Mouse (Mus musculus) intestine, postnatal 0 days (tissue): ENCODE measurements around the gene Akap6. TPM values are rescaled to one million over a fixed set of nuclear protein-coding genes. Genes with fewer than 3 reads are reported as not detected.

Experiments
- ATAC-seq: fragments of 200-750 bp; cut with Nextera tagmentation; 2 replicates; pipeline ENCODE4 v1.8.0; 2017; ENCODE audit warnings: mild to moderate bottlenecking, moderate TSS enrichment, moderate library complexity
- H3K27ac ChIP-seq: fragments of 300-500 bp; sonication (generic); 2 replicates; pipeline ENCODE4 v1.5.1; 2014; ENCODE audit warnings: mild to moderate bottlenecking, low read depth, low read length, moderate library complexity
- H3K27me3 ChIP-seq: fragments of 300-500 bp; sonication (generic); replicated peaks from 2 replicates; pipeline ENCODE4 v1.6.1; 2014; ENCODE audit warnings: low read length, mixed read lengths; ENCODE audit not compliant: control insufficient read depth, insufficient read depth
- H3K36me3 ChIP-seq: fragments of 300-500 bp; sonication (generic); 2 replicates; pipeline ENCODE4 v1.6.1; 2014; ENCODE audit warnings: mild to moderate bottlenecking, moderate library complexity; ENCODE audit not compliant: control insufficient read depth, insufficient read depth
- H3K4me1 ChIP-seq: fragments of 300-500 bp; sonication (generic); replicated peaks from 2 replicates; pipeline ENCODE4 v1.6.1; 2014; ENCODE audit warnings: antibody characterized with exemption, low read length, mixed read lengths; ENCODE audit not compliant: control insufficient read depth, insufficient read depth
- H3K4me2 ChIP-seq: fragments of 300-500 bp; sonication (generic); replicated peaks from 2 replicates; pipeline ENCODE4 v1.6.1; 2014; ENCODE audit warnings: low read depth, mild to moderate bottlenecking, moderate library complexity
- H3K4me3 ChIP-seq: fragments of 300-500 bp; sonication (generic); 2 replicates; pipeline ENCODE4 v1.5.1; 2014; ENCODE audit warnings: low read depth, low read length
- H3K9ac ChIP-seq: fragments of 300-500 bp; sonication (generic); 2 replicates; pipeline ENCODE4 v1.6.1; 2014; ENCODE audit warnings: mild to moderate bottlenecking, low read depth, low read length
- H3K9me3 ChIP-seq: fragments of 300-500 bp; sonication (generic); 2 replicates; pipeline ENCODE4 v1.6.1; 2016; ENCODE audit warnings: mixed run types; ENCODE audit not compliant: control insufficient read depth
- CTCF ChIP-seq: sonication (generic); IDR thresholded peaks from 2 replicates; pipeline ENCODE4 v1.5.1; 2016; ENCODE audit warnings: low read depth, mild to moderate bottlenecking, control low read depth, antibody characterized with exemption, moderate library complexity
- WGBS: fragments of 180-500 bp; shearing (Covaris S2); extraction: QIAGEN DNeasy Blood & Tissue Kit; methylation state at CpG from one replicate; pipeline ENCODE4 v1.1.7; 2014; 5-methylcytosine and 5-hydroxymethylcytosine counted together
- polyA plus RNA-seq: library from polyadenylated mRNA; unstranded; fragments of >200 nt; fragmentation: Nextera tagmentation; extraction: Ambion mirVana; gene quantifications from 2 replicates; pipeline ENCODE4 v1.2.1, GENCODE M21; 2015

Gene Akap6
- polyA plus RNA-seq, 1 experiment from 2014 or later, result 0.73 TPM

DNA sequence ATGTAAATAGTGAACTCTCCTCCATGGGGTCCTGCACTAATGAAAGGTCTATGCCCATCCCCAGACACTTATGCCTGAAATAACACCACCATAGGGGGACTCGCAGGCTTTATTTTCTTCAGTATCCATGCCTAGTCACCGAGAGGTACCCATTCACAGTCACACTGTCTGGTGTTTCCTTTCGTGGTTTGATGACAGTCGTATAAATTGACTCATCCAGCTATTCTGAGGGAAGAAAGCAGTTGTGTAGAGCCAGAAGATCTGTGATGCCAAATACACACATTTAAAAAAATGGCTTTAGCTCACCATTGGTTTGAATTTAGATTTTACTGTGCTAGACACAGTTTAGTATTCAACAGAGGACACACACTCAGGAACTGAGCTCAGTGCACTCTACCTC lies 147.8 kb downstream of the Akap6 start:
- no peak overlapping the region for H3K27ac ChIP-seq
- no peak for ATAC-seq
- H3K4me3 ChIP-seq, result no peak overlapping the region
- H3K4me2 ChIP-seq, result no peak overlapping the region
- WGBS, result 79% methylated on average over 4 of the region's 4 CpGs
- H3K27me3 ChIP-seq, result no peaks in the 10 kb centered on the region
- H3K9me3 ChIP-seq, result no peaks in the 10 kb centered on the region
- TF ChIP-seq CTCF, result no peak
- H3K4me1 ChIP-seq, result no peaks in the 10 kb centered on the region
- no peak overlapping the region for H3K9ac ChIP-seq
- H3K36me3 ChIP-seq, result no peaks in the 10 kb centered on the region

DNA sequence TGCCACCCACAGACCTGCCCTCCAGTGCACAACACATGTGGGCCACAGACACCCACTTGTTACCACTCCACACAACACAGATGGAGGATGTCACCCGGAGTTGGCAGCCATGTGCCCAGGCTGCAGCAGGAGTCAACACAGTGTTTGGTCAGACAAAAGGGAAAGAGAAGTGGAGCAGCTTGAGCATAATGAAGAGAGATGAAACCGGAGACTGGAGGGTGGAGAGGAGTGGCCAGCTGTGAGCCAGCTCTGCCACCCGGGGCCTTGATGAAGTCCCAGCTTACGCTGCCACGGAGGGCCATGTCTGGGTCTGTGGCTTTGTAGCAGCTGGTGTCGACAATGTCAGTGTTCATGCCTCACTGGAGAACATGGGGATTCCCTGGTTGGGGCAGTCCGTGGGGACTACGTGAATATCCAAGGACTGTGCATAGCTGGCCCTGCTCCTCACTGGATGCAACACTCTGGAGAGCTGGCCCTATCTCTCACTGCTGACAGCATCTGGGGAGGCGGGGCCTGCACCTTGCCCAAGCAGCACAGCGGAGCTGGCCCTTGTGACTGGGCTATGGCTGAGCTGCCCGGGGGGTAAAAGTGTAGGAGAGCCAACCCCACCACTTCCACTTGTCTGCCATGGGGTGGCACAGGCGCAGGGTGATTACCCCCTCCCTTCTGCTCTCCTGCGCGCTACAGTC lies 148.8 kb downstream of the Akap6 start:
- H3K4me3 ChIP-seq, result no peak overlapping the region
- no peak overlapping the region for H3K4me2 ChIP-seq
- TF ChIP-seq CTCF, result no peak
- H3K36me3 ChIP-seq, result no peaks in the 10 kb centered on the region
- no peaks in the 10 kb centered on the region for H3K9me3 ChIP-seq
- no peak for ATAC-seq
- WGBS, result 66% methylated on average over 14 of the region's 14 CpGs
- H3K4me1 ChIP-seq, result no peaks in the 10 kb centered on the region
- no peaks in the 10 kb centered on the region for H3K27me3 ChIP-seq
- no peak overlapping the region for H3K9ac ChIP-seq
- H3K27ac ChIP-seq, result no peak overlapping the region

DNA sequence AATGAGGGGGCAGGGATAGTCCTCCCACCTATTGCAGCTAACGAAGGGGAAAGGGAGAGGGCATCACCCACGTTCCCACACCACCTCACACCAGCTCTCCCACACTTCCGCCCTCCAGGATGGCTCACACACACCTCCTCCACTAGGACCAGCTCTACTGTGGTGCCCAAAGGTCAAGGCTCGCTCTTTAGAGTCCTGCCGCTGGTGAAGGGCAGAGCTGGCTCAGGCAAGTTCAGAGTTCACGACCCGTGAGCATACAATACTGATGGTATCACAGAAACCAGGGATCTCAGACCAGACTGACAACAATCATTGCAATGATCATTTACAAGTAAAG lies 149.3 kb downstream of the Akap6 start:
- no peak for ATAC-seq
- TF ChIP-seq CTCF, result no peak
- H3K27me3 ChIP-seq, result no peaks in the 10 kb centered on the region
- no peaks in the 10 kb centered on the region for H3K9me3 ChIP-seq
- H3K27ac ChIP-seq, result no peak overlapping the region
- no peak overlapping the region for H3K9ac ChIP-seq
- no peaks in the 10 kb centered on the region for H3K36me3 ChIP-seq
- H3K4me2 ChIP-seq, result no peak overlapping the region
- H3K4me1 ChIP-seq, result no peaks in the 10 kb centered on the region
- no peak overlapping the region for H3K4me3 ChIP-seq
- WGBS, result 66% methylated on average over 7 of the region's 7 CpGs

DNA sequence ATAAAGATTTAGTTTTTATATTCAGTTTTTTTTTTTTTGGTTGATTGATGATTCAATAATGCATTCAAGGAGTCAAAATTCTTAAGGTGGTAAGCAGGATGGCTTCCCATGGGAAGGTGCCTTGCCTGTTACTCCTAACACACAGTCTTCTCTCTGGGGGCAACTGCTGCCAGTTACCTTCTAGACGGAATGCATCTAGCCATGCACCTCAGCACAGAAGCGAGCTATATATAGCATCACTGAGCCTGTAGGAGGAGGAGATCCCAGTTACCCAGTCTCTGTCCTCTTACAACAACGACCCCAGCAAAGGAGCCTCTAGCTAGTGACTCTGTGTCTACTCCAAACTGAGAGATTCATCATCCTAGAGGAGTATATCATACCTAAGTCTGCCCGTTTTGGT lies 150.1 kb downstream of the Akap6 start:
- no peaks in the 10 kb centered on the region for H3K4me1 ChIP-seq
- no peak overlapping the region for H3K4me2 ChIP-seq
- H3K27me3 ChIP-seq, result no peaks in the 10 kb centered on the region
- no peak for ATAC-seq
- H3K9me3 ChIP-seq, result no peaks in the 10 kb centered on the region
- WGBS, result 81% methylated on average over 4 of the region's 4 CpGs
- H3K27ac ChIP-seq, result no peak overlapping the region
- H3K36me3 ChIP-seq, result no peaks in the 10 kb centered on the region
- H3K4me3 ChIP-seq, result no peak overlapping the region
- H3K9ac ChIP-seq, result no peak overlapping the region
- TF ChIP-seq CTCF, result no peak

DNA sequence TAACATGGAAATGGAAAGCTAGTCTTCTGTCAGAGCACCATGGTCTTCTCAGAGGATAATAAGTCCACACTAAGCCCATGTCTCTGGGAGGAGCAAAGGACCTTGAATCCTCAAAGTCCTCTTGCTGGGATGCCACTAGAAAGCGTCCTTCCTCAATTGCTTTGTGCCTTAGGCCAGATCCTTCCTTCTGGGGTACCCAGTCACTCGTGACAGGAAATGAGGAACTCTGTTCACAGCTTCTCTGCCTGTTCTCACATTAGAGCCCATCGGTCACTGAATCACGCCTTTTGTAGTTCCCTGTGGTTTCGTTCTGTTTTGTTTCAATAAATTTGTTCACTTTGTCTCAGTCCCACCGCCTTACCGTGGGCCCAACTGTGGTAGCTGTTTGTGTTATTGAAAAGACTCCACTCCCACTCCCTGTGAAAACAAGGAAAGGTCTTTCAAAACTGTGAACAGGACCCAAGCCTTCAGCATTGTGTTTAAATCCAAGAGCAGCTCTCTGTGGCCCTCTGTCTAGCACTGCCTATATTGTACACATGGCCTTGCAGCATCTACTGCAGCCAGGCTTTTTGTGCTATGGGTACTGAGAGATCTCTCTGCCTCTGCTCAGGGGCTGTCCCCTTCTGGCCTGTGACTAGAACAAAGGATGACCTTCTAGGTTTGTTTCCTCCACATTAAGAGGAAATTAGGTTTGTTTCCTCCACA lies 151.3 kb downstream of the Akap6 start:
- Histone ChIP-seq H3K9me3 (no peaks in the 10 kb centered on the region), H3K27me3 (no peaks in the 10 kb centered on the region), H3K9ac (no peak overlapping the region), H3K4me2 (no peak overlapping the region), H3K27ac (no peak overlapping the region), H3K4me1 (no peaks in the 10 kb centered on the region), H3K4me3 (no peak overlapping the region), H3K36me3 (no peaks in the 10 kb centered on the region)
- peak; percentile 30; the same call in 1 of the 2 replicates for TF ChIP-seq CTCF
- ATAC-seq, result no peak
- WGBS, result 81% methylated on average over 7 of the region's 7 CpGs

DNA sequence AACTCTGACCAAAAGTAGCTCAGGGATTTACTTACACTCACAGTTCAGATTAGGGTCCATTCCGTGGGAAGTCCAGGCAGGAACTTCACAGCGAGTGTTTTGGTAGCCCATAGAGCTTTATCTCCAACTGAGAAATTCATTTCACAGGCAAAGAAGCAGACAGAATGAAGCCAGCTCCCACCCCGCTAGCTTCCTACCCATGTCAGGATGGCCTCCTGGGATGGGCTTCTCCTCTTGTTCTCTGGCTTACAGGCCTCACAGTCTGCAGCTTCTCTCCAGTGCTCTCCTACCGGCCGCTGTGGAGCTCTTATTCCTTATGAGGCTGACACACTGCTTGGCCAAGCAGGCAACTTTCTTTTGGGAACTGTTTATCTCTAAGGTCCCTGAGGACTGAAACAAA lies 152.0 kb downstream of the Akap6 start:
- ATAC-seq, result no peak
- H3K36me3 ChIP-seq, result no peaks in the 10 kb centered on the region
- no peak for TF ChIP-seq CTCF
- no peak overlapping the region for H3K9ac ChIP-seq
- H3K4me3 ChIP-seq, result no peak overlapping the region
- H3K4me2 ChIP-seq, result no peak overlapping the region
- H3K9me3 ChIP-seq, result no peaks in the 10 kb centered on the region
- no peaks in the 10 kb centered on the region for H3K4me1 ChIP-seq
- no peaks in the 10 kb centered on the region for H3K27me3 ChIP-seq
- H3K27ac ChIP-seq, result no peak overlapping the region
- 79% methylated on average over 5 of the region's 5 CpGs for WGBS
